Mouse (Mus musculus): ENCODE measurements around the gene Reck.
A peak's percentile ranks its signal among the peaks of the same experiment; 100 is the strongest.

Reck gene

DNA sequence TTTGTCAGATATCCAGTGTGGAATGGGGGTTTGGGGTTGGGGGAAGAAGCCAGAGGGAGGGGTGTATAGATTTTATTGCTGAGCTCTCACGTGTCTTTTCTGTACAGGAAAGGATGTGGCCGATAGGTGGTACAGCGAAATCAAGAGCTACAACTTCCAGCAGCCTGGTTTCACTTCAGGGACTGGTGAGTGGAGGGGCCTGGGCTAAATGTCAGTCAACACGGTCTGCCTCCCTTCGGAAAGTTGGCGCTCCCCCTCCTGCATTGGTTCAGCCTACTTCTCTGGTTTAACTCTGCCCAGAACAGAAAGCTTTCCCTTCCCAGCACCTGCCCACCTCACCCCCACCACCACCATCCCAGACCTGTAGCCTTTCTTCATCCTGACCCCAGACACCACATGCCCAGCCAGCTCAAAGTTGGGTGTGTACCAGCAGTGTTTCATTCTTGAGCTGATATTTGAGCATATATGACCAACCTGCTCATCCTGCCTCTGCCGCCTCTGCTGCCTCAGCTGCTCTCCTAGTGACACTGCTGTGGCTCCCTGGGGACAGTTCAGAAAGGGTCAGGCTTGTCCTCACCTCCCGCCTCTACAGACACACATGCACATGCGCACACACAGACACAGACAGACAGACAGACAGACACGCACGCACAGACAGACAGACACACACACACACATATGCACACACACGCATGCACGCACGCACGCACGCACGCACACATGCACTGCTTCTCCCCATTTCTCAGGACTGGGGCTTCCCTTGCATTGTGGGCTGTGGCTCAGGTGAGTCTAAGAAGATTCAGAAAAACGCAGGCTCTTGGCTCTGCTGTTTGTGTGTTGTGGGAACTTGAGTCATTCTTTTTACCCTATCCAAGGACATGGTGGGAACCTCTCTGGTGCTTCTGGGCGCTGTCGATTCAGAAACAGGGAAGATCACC lies 95.3 kb downstream of the Reck start:
- no peak for DNase-seq (ENCODE audit: low spot score in 2 of 2)

DNA sequence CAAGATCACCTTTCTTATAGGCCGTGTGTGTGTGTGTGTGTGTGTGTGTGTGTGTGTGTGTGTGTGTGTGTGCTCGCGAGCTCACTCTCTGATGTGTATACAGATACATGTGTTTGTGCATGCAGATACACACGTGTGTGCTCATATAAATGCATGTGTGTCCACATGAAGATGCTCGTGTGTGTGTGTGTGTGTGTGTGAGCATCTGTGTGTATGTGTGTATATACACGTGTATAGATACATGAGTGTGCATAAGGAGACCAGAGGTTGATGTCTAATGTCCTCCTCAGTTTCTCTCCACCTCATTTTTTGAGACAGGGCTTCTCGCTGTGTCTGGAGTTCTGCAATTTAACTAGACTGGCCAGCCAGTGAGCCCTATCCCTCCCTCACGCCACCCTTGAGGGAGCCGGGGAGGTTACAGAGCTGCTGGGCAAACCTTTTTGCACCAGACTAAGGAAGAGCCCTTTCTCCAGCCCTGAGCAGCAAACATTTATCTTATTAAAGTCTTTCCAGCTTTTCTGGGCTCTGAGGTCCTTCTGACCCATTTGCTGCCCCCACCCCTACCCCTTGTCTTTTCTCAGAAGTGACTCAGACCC lies 96.3 kb downstream of the Reck start:
- DNase-seq (ENCODE audit: low spot score in 2 of 2), result no peak

DNA sequence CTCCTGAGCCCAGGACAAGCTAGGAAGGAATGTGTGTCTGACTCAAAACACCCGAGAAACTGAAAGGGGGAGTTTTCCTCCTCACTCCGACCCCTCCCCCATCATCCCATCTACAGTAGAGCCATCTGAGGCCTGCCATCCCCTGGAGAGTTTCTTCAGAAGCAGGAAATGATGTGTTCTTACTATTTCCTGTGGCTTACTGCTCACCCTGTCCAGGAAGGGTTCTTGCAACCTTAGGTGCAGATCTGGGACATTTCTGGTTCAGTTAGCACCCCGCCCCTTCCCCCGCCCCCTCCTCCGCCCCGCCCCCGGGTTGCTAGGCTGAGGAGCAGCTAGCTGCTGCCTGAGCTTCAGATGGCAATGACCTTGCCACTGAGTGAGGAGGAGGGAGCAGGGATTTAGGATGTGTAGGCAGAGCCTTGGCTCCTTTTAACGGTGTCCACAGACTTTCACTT lies 96.8 kb downstream of the Reck start:
- DNase-seq (ENCODE audit: low spot score in 2 of 2), result no peak

DNA sequence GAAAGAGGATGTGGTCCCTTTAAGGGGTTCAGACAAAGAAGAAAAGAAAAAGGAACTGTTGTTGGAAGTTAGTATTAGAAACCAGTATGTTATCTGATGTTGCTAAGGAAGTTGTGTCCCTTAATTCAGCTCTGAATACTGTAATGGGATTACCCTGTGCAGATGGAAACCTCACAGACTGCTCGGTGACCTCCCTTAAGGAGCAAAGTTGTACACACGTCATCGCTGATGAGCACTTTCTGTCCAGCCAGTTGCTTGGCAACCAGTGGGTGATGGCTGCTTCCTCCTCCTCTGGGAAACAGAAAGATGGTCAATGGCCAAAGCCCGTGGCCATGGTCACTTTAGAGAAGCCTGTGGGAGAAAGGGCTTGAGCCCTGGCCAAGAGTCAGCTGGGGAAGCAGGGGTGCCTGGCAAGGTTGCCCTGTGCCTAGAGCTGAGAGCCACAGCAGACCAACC lies 98.2 kb downstream of the Reck start:
- DNase-seq (ENCODE audit: low spot score in 2 of 2), result peak in 1 of 2 experiments; percentile 72

DNA sequence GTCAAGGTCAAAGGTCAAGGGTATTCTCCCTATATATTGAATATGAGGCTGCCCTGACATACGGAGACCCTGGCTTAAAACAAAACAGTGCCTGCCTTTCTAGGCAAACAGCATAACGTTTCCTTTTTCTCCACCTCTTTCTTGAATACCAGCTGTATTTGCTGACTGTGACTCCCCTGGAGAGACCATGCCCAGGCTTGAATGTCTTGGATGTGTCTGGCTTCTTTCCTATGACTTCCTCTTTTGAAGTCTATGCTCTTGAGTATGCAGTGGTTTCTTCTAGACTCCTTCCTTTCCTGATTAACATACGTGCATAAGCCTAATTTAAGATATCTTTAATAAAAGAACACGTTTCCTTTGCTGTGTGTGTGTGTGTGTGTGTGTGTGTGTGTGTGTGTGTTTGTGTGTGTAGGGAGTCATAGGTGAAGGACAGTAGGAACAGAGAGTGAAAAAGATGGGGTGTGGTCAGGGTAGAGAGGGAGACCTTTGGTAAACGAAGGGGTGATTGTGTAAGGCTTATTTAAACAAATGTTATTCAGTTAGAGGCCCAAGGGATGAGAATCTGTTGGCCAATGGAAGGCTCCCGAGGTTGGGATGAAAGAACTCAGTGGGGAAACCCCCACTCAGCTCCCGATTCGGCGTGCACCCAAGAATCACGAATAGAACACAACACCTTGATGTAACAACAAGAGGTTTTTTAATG lies 99.7 kb downstream of the Reck start:
- DNase-seq (ENCODE audit: low spot score in 2 of 2), result no peak

DNA sequence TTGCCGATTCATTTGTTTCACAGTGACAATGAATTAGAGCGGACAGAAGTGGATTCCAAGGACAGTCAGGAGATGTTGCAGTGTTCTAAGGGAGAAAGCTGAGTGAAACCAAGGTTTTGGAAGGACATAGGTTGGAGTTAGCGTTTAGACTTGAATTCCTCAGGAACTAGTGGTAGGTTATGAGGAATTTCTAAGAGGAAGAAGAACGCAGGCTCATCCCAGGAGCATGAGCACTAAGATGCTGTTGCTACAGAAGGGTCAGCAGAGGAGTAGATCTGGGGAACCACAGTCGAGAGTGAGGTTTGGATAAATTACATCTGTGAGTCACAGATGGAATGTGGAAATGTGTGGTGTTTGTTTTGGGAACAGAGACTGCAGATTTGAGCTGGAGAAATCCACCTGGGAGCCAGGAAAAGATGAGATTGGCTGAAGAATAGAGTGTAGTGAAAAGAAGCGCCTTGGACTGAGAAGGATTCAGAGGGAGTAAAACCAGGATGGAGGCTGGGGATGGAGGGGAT lies 101.0 kb downstream of the Reck start:
- DNase-seq (ENCODE audit: low spot score in 2 of 2), result no peak

DNA sequence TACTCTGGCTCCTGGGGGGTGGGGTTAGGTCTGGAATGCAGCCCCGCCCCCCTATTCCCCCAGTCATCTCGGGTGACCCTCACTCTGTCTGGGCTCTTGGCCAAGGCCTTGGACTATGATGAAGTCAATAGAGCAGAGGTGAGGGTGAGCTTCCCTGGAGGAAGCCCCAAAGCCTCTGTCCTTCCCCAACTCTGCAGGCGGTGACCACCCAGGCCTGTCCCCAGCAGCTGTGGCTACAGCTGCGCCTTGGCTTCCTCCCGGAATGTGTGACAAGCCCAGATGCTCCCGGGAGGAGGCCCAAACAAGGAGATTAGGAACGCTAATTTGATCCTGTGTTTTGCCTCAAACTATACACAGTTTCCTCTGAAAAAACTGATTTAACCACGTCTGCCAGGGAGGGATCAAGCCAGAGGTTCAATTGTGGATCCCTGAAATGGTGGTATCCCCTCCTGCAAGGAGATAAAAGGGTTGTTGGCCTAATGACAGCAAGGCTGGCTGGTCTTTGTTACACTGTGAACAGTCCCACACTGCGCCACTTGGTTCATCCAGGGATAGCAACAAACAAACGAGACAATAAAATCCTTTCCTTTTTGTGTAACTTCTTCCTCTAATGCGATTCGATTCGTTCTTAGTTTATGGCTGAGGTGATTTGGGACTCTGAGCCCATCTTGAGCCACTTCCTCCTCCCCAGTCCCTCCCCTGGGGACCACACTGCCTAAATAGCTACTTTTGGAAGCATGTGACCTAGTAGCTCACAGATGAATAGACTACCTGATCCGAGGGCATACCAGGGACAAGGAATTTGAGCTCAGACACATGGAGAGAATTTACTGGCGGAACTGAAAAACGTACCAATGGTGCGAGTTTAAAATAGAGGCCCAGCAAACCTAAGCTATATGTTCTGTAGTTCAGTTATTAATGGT lies 103.5 kb downstream of the Reck start:
- no peak for DNase-seq (ENCODE audit: low spot score in 2 of 2)

DNA sequence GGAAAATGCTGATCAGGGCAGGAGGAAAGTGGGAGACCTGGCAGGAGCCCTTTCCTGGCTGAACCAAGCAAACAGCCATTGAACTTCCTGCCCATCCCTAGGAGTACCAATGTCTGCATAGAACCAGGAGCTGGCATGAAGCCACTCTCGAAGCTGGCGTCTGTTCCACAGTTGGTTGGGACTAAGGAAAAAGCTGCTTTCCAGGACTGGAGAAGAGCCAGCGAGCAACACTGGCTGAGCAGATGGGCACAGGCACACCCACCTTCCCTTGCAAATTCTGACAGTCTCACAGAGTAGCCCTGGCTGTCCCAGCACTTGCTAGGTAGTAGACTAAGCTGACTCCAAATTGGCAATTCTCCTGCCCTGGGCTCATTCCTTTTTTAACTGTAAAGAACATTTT lies 104.4 kb downstream of the Reck start:
- peak in 1 of 2 experiments; percentile 61 for DNase-seq (ENCODE audit: low spot score in 2 of 2)

DNA sequence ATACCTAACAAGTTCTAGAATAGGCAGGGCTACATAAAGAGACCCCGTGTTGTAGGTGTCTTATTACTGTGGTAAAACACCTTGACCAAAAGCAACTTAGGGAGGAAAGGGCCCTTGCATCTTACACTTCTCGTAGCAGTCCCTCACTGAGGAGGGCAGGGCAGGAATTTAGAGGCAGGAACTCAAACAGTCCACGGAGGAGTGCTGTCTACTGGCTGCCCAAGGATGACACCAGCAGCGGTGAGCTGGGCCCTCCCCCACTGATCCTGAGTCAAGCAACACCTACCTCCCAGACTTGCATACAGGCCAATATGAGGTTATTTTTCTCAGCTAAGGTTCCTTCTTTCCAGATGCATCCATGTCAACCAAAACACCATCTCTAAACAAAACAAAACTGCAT lies 104.9 kb downstream of the Reck start:
- DNase-seq (ENCODE audit: low spot score in 2 of 2), result no peak

DNA sequence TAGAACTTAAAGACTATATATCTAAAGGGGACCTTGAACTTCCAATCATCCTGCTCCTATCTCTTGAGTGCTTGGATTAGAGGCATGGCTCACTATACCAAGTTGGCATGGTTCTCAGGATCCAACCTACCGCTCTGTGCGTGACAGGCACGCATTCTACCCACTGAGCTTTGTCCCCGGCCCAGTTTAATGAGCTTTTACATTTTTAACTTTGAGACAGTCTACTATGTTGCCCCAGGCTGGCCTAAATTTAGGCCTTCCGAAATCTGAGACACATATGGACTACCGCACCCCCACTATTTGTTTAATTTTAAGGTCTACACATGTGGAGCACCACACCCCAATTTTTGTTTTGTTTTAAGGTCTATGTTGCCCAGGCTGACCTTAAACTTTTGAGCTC lies 105.5 kb downstream of the Reck start:
- DNase-seq (ENCODE audit: low spot score in 2 of 2), result no peak

DNA sequence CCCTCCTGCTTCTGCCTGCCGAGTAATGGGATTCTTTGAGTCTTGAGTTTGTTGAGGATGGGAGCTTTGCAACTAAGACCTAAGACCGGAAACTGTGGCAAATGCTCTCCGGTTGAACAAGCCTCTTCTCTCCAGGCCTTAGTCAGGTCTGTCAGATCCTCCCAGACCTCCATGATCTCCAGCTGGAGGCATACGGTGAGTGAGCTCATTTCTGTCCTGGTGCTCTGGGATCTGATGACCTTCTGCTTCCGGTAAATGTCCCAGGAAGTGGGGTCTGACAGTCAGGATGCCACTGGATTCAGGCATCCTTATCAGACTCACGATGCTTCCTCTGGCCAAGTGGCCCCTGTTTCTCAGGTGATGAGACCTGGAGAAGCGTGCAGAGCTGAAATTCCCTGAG lies 105.9 kb downstream of the Reck start:
- DNase-seq (ENCODE audit: low spot score in 2 of 2), result no peak

DNA sequence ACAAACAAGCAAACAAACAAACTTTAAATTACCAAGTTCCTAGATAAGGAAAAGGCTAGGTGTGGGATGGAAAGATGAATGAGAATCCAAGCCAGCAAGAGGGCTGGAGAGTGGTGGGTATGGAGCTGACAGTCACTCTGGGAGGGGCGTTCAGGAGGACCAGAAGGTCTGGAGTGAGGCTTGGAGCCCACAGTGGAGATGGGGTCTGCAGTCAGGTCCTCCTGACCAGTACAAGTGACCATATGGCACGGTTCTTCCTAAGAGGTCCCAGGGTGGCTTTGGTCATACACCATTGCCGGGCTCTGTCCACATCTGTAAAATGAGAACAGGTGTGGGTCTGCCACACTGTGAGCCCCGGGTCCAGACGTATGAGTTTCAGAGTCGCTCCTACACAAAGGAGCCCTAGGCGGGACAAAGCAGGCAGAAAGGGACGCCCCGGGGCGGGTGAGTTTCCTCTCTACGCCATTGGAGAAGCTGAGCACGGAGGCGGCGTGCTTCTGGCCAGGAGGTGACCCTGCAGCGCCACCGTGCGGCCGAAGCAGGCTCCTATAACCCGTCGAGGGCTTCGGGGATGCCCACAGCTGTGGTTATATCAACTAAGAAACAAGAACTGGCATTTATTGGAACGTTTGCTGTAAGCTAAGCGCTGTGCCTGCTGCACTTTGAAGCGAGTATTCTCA lies 106.9 kb downstream of the Reck start:
- DNase-seq (ENCODE audit: low spot score in 2 of 2), result peak; percentile 88 to 93

DNA sequence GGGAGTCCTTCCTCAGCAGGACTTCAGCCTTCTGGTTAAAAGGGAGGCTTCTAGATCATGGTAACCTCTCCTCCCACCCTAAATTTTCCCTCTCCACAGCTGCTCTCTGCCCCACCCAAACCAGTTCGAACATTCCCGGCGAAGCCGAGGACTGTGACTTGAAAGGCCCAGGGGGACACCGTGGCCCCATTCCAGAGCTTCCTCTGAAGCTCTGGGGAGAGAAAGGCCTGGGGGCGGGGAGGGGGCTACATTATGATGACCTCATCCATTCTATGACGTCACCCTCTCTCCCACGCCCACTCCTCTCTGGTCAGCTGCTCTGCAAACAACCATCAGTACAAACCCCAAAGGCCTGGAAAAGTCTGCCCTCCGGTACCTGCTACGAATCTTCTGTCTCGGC lies 107.9 kb downstream of the Reck start, which contains the start of gene Ccin:
TSS of gene Ccin (plus strand) at position 303 of the 400 bp plus-strand sequence.
- DNase-seq (ENCODE audit: low spot score in 2 of 2), result no peak

DNA sequence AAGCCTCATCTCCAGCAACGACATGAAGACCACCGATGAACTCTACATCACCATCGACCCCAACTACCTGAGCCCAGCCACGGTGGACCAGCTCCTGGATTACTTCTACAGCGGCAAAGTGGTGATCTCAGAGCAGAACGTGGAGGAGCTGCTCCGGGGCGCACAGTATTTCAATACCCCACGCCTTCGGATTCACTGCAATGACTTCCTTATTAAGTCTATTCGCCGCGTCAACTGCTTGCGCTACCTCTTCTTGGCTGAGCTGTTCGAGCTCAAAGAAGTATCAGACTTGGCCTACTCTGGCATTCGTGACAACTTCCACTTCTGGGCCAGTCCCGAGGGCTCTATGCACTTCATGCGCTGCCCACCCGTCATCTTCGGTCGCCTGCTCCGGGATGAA lies 108.4 kb downstream of the Reck start:
- DNase-seq (ENCODE audit: low spot score in 2 of 2), result no peak

DNA sequence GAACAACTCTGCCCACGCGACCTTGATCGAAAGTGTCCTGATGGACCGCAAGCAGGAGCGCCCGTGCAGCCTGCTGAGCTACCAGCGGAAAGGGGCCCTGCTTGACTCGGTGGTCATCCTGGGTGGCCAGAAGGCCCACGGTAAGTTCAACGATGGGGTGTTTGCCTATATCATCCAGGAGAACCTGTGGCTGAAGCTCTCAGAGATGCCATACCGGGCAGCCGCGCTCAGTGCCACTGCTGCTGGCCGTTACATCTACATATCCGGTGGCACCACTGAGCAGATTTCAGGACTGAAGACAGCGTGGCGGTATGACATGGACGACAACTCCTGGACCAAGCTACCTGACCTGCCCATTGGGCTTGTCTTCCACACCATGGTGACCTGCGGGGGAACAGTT lies 109.0 kb downstream of the Reck start:
- no peak for DNase-seq (ENCODE audit: low spot score in 2 of 2)

DNA sequence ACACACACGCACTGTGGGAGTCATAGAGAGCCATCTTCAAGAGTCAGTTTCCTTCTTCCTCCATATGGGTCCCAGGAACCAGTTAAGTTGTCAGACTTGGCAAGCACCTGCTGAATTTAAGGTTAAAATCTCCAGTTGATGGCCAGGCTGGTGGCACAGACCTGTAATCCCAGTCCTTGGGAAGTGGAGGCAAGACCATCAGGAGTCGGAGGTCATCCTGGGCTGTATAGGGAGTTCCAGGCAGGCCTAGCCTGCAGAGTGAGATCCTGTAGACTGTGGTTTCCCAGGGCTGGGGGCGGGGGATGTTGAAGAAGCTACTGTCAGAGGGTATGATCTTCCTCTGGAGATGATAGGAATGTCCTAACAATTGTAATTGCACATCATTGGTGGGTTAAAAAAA lies 113.6 kb downstream of the Reck start:
- DNase-seq (ENCODE audit: low spot score in 2 of 2), result no peak

DNA sequence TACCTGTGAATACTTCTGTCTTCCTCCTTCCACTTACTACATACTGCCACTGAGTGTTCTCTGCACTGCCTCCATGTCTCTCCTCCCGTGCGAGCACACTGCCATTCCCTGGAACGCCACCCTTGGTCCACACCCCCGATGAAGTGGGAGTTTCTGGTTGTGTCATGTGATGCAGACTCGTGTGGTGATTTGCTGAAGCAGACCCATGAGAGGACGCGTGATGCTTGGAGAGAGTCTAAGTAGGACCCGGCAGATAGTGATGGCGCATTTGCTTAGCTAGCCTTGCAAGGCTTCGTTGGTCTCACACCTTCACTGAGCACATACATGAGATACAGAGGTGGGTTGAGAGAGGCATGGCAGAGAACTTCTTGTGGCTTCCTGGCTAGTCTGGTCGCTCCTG lies 117.7 kb downstream of the Reck start:
- no peak for DNase-seq (ENCODE audit: low spot score in 2 of 2)

DNA sequence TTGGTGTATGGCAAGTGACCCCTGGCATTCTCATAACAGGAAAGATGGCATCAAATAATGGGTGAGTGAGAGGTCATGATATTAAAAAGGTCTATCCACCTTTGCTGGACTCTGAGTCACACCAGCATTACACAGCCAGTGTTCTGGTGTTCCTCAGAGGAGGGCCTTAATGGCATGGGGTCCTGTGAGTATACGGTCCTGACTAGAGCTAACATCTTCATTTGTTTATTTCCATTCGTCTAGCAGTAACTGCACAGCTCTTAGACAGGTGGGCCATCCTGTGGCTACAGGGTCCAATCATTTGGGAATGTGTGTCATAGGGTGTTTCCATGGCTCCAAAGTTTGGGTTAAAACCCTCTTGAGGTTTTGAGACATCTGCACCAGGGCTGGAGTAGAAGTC lies 119.0 kb downstream of the Reck start:
- DNase-seq (ENCODE audit: low spot score in 2 of 2), result no peak

All from urinary bladder, postnatal 36 days (tissue).